Mouse (Mus musculus) liver, embryonic 16.5 days (tissue): Measurements from ENCODE around the gene Exosc5. TPM values are rescaled to one million over a fixed set of nuclear protein-coding genes. Genes with fewer than 3 reads are reported as not detected.

ENCODE experiments used
- ATAC-seq: fragments of 200-750 bp; cut with Nextera tagmentation; 2 replicates; pipeline ENCODE4 v1.8.0; 2017; ENCODE audit warnings: low read depth, mild to moderate bottlenecking, moderate number of reproducible peaks, moderate library complexity
- H3K27ac ChIP-seq: fragments of 300-500 bp; sonication (generic); 2 replicates; pipeline ENCODE4 v1.5.1; 2014; ENCODE audit warnings: mild to moderate bottlenecking, low read length
- H3K27me3 ChIP-seq: fragments of 300-500 bp; sonication (generic); 2 replicates; pipeline ENCODE4 v1.6.1; 2014; ENCODE audit warnings: low read depth, low read length, mixed read lengths; ENCODE audit not compliant: control insufficient read depth, insufficient read depth
- H3K36me3 ChIP-seq: fragments of 300-500 bp; sonication (generic); 2 replicates; pipeline ENCODE4 v1.6.1; 2014; ENCODE audit warnings: mild to moderate bottlenecking; ENCODE audit not compliant: control insufficient read depth, insufficient read depth
- H3K4me1 ChIP-seq: fragments of 300-500 bp; sonication (generic); 2 replicates; pipeline ENCODE4 v1.6.1; 2014; ENCODE audit warnings: low read depth, low read length, mixed read lengths; ENCODE audit not compliant: control insufficient read depth
- H3K4me2 ChIP-seq: fragments of 300-500 bp; sonication (generic); 2 replicates; pipeline ENCODE4 v1.6.1; 2014; ENCODE audit warnings: low read depth, low read length, mixed read lengths
- H3K4me3 ChIP-seq: fragments of 300-500 bp; sonication (generic); 2 replicates; pipeline ENCODE4 v1.5.1; 2014; ENCODE audit warnings: low read depth, mild to moderate bottlenecking, low read length
- H3K9ac ChIP-seq: fragments of 300-500 bp; sonication (generic); 2 replicates; pipeline ENCODE4 v1.6.1; 2014; ENCODE audit warnings: low read depth, low read length
- H3K9me3 ChIP-seq: fragments of 300-500 bp; sonication (generic); replicated peaks from 2 replicates; pipeline ENCODE4 v1.6.1; 2016; ENCODE audit warnings: low read length; ENCODE audit not compliant: control insufficient read depth
- WGBS: fragments of 180-500 bp; shearing (Covaris S2); extraction: QIAGEN DNeasy Blood & Tissue Kit; methylation state at CpG from one replicate; pipeline ENCODE4 v1.1.7; 2014; ENCODE audit not compliant: insufficient replicate concordance; 5-methylcytosine and 5-hydroxymethylcytosine counted together
- polyA plus RNA-seq: library from polyadenylated mRNA; unstranded; fragments of >200 nt; fragmentation: Nextera tagmentation; extraction: Ambion mirVana; gene quantifications from 2 replicates; pipeline ENCODE4 v1.2.1, GENCODE M21; 2015

Exosc5 gene
- polyA plus RNA-seq, 1 experiment from 2014 or later: 39.1 TPM

DNA sequence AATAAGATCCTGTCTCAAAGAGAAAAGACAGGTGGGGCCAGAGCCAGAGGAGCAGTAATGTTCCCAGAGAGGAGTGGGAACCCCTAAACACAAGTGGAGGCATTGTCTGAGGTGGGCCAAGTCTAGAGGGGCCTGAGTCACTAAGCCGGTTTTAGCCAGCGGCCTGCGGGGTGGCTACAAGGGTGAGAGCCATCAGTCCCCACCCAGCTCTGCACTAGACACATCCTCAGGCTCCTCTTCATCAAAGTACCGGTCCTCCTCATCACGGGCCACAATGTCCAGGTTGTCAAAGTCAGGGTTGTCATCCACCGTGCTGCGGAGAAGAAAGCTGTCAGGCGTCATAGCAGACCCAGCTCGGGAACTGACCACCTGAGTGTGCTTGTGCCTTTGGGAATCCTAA lies 53.8 kb downstream of the Exosc5 start:
- no peaks in the 10 kb centered on the region for H3K9me3 ChIP-seq
- 80% methylated on average over 9 of the region's 9 CpGs for WGBS
- H3K27ac ChIP-seq: no peak overlapping the region
- H3K36me3 ChIP-seq: peaks cover 23% of the 10 kb centered on the region
- H3K4me1 ChIP-seq: peaks cover 24% of the 10 kb centered on the region
- H3K27me3 ChIP-seq: no peaks in the 10 kb centered on the region
- H3K4me3 ChIP-seq: no peak overlapping the region
- no peak overlapping the region for H3K4me2 ChIP-seq
- H3K9ac ChIP-seq: no peak overlapping the region
- ATAC-seq: no peak

DNA sequence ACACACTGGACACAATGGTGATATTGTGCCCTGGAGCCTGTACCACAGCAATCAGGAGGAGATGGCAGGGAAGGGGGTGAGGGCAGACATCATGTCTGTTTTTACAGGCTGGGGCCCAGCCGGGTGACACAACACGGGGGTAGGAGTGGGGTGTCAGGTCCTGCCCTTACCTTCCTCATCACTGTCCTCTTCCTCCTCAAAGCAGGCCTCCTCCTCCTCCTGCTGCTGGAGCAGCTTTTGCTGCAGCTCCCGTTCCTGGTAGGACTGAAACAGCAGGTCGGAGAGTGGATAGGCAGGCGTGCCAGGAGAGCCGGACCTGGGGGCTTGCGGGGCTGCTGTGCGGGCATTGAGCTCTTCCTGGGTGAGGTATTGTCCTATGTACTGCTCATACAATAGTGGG lies 55.6 kb downstream of the Exosc5 start:
- Histone ChIP-seq H3K9me3 (no peaks in the 10 kb centered on the region), H3K27ac (no peak overlapping the region), H3K27me3 (no peaks in the 10 kb centered on the region), H3K36me3 (peaks cover 23% of the 10 kb centered on the region), H3K4me2 (no peak overlapping the region), H3K4me1 (peaks cover 33% of the 10 kb centered on the region), H3K4me3 (no peak overlapping the region), H3K9ac (no peak overlapping the region)
- 84% methylated on average over 8 of the region's 8 CpGs for WGBS
- ATAC-seq: no peak

DNA sequence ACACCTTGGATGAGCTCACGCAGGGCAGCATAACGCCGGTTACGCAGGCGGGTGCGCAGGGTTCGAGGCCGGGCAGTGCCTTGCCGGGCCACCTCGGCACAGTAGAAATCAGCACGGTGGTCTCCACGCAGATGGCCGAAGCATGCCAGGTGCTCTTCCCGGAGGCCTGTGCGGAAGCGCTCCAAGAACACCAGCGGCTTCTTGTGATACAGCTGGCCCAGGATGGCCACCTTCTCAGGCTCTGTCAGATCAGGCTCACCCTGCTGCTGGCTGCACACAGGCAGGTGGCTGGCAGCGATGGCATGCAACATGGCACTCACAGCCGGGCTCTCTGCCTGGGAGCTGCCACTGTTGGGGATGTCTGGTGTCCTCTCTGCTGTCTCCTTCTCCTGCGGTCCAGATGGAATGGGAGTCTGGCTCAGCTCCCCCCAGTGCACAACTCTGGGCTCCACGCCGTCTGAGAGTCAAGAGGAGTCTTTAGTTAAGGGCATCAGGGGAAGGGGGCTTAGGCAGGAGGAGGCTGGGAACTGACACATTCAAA lies 56.8 kb downstream of the Exosc5 start:
- Histone ChIP-seq H3K4me1 (peaks cover 29% of the 10 kb centered on the region), H3K27me3 (no peaks in the 10 kb centered on the region), H3K4me3 (no peak overlapping the region), H3K9ac (no peak overlapping the region), H3K9me3 (no peaks in the 10 kb centered on the region), H3K36me3 (peaks cover 26% of the 10 kb centered on the region), H3K27ac (no peak overlapping the region), H3K4me2 (no peak overlapping the region)
- ATAC-seq: no peak
- 90% methylated on average over 22 of the region's 22 CpGs for WGBS

DNA sequence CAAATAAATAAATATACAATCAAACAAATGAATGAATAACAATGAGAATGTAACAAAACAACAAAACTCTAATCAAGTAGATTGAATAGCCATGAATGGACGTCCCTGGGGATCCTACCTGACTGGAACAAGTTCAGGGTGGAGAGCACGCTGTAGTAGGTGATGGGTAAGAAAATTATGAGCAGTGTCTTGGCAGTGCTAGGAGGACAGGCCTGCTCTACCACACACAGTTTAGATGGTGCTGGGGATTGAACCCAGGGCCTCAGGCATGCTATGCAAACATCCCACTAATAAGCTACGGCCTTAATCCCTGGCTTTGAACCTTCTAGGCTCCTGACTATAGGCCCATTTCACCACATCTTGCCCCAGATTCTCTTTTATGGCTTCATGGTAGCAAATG lies 58.5 kb downstream of the Exosc5 start:
- Histone ChIP-seq H3K36me3 (peaks cover 34% of the 10 kb centered on the region), H3K4me1 (peaks cover 28% of the 10 kb centered on the region), H3K9me3 (no peaks in the 10 kb centered on the region), H3K27me3 (no peaks in the 10 kb centered on the region), H3K4me2 (peak overlapping the region; percentile 87), H3K27ac (no peak overlapping the region), H3K4me3 (no peak overlapping the region; the same call in 1 of the 2 replicates), H3K9ac (no peak overlapping the region; the same call in 1 of the 2 replicates)
- 73% methylated on average over 3 of the region's 3 CpGs for WGBS
- no peak for ATAC-seq

DNA sequence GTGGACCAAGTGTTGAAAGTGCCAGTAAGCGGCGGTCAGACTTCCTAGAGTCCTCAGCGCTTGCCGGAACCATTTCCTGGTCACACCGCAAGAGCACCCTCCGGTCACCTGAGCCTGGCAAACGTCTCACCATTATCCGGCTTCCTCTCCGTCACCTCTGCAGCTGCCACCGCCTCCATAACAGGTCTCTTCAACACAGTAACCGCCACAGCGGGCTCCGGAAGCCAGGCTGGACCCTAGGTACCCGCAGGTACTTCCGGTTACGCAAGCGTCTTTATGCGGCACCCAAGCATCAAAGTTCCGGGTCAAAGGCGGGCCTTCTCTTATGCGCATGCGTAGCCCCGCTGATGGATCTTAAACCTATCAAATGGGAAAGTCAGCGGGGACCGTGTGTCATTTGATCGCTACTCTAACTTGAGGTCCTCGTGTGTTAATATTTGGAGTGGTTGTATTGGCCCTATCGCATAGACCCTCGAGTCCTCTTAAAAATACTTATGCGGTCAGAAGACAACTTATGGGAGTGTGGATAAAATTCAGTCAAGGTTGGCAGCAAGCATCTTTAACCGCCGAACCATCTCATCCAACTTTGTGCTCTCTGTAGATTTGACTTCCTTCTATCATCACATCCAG lies 59.9 kb downstream of the Exosc5 start, which contains the start of gene Ccdc97:
Gene Ccdc97 (minus strand): TSS at position 301 of the 630 bp plus-strand sequence.
- peaks cover 45% of the 10 kb centered on the region for H3K36me3 ChIP-seq
- H3K4me1 ChIP-seq: peaks cover 33% of the 10 kb centered on the region
- WGBS: 3% methylated on average over 32 of the region's 32 CpGs

GRCm38 (mm10) chr7:25719761-25720610 lies 61.0 kb downstream of the Exosc5 start:
- H3K27ac ChIP-seq: peak overlapping the region; percentile 91
- H3K4me1 ChIP-seq: peaks cover 33% of the 10 kb centered on the region
- H3K27me3 ChIP-seq: no peaks in the 10 kb centered on the region
- H3K9ac ChIP-seq: no peak overlapping the region; the same call in 1 of the 2 replicates
- 45% methylated on average over 10 of the region's 10 CpGs for WGBS
- H3K9me3 ChIP-seq: no peaks in the 10 kb centered on the region
- H3K4me3 ChIP-seq: no peak overlapping the region
- ATAC-seq: no peak
- peak overlapping the region; percentile 87; the same call in 1 of the 2 replicates for H3K4me2 ChIP-seq
- peaks cover 45% of the 10 kb centered on the region for H3K36me3 ChIP-seq

More for the DNA sequence above, 59.9 kb downstream of the Exosc5 start, which contains the start of gene Ccdc97:
- Histone ChIP-seq H3K27me3 (no peaks in the 10 kb centered on the region), H3K9me3 (no peaks in the 10 kb centered on the region), H3K27ac (peak within 1 kb of the TSS; percentile 91), H3K4me3 (peak within 1 kb of the TSS; percentile 90), H3K4me2 (peak within 1 kb of the TSS; percentile 87), H3K9ac (peak within 1 kb of the TSS; percentile 90)
- peak; percentile 83 for ATAC-seq

GRCm38 (mm10) chr7:25720760-25721159 lies 61.8 kb downstream of the Exosc5 start:
- Histone ChIP-seq H3K9ac (no peak overlapping the region), H3K4me3 (no peak overlapping the region), H3K36me3 (peaks cover 45% of the 10 kb centered on the region), H3K4me1 (peaks cover 33% of the 10 kb centered on the region), H3K27me3 (no peaks in the 10 kb centered on the region), H3K4me2 (no peak overlapping the region), H3K9me3 (no peaks in the 10 kb centered on the region), H3K27ac (no peak overlapping the region)
- 79% methylated on average over 5 of the region's 5 CpGs for WGBS
- no peak for ATAC-seq
